Mouse (Mus musculus): ENCODE results near the gene Cd59a. TPM values are rescaled to one million over a fixed set of nuclear protein-coding genes. Genes with fewer than 3 reads are reported as not detected.

Cd59a gene
- total RNA-seq, 2 experiments from 2014 or later: 13.3 to 18.3 TPM

DNA sequence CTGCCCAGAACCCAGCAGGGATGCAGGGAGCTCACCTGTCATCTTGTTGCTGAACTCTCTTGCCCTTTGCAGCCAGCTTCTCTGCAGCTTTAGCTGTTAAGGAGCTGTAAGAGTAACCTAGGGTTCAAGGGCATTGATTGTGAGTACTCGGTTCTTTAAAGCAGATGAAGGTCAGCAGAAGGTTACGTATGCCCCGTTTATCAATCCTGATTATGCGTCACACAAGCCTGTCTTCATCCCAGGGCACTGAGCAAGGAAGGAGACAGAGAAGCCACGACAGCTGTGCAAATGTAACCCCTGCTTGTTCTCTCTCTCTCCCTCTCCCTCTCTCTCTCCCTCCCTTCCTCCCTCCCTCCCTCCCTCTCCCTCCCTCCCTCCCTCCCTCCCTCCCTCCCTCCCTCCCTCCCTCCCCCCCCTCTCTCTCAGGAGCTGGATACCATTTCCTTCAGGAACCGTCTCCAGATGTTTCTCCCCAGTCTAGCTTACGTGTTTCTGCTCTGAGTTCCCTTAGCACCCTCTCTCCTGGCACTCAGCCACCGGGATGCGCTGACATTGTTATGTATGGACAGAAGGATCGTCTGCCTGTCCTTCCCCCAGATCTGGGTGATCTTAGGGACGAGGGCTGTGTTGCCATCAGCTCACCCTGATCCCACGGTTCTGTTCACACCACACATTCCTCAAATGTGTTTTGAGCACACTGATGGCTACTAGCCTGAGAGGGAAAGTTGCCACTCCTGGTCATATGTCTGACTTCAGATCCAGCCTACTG is 37.6 kb downstream of the Cd59a start:
- DNase-seq (ENCODE audit: low spot score in 2 of 2): no peak

DNA sequence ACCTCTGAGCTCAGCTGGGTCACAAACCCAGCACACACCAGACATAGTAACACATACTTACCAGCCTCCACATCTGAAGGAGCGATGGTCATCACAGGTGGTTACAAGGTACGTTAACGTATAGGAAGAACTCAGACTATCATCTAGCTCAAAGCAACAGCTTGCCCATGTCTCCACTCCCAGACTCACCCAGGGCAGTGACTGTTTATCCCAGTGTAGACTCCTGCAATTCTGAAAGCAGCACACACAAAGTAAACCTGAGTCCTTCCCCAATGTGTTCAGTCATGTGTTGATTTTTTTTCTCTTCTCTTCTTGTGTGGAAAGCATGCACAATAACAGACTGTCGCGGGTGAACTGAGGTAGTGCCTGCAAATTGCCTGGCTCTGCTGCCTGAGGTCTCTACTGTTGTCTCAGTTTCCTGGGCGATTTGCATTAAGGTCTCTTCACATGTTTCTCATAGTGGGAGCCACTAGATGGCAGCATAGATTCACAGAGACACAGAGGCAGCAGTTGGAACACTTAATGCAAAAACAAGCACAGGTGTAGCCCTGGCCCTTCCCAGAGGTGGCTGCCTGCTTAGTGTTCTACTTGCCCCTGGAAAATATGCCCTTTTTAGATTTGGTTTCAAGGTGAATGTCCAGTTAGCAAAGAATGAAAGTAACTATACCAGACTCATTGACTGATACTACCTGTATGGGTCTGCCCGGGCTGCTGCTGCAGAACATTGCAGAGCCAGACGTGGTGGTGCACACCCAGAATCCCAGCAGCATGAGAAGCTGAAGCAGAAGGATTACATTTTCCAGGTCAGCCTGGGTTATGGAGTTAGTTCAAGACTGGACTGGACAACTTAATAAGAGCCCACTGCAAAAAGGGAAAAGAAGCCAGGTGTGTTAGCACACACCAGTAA is 38.8 kb downstream of the Cd59a start:
- peak in 1 of 2 experiments; percentile 55 for DNase-seq (ENCODE audit: low spot score in 2 of 2)

DNA sequence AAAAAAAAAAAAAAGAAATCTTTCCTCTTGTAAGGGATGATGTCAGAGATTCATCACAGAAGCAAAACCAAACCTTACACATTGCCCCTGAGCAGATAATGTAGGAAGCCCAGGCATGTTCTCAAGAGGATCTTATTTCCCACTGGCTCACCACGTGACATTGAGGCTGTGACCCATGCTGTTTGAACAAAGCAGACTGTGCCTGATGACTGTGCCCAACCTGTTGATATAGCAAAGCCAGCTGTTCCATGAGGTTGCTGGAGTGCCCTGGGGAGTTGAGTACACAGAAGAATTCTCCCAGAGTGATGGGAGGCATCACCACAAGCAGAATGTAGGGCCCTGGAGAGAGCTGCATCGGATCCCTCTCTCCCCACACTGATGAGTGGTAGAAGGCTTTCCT is 40.3 kb downstream of the Cd59a start:
- DNase-seq (ENCODE audit: low spot score in 2 of 2): no peak

DNA sequence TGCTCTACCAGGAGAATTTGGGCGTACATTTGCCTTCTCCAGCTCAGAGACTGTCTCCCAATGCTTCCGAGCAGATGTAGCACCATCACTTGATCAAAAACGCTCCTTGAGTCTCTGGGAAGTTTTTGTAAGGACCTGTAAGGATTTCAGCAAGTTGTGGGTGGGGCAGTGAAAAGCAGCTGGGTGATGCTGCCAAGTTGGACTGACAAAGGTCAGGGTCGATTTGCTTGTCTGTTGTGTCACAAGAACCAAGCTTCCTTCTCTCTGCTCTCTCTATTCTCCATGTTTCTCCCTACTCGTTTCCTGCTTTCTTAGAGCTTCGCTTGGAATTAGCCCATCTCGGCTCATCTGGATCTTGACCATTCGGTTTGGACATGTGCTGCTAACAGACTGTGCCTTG is 46.5 kb downstream of the Cd59a start:
- DNase-seq (ENCODE audit: low spot score in 2 of 2): no peak

DNA sequence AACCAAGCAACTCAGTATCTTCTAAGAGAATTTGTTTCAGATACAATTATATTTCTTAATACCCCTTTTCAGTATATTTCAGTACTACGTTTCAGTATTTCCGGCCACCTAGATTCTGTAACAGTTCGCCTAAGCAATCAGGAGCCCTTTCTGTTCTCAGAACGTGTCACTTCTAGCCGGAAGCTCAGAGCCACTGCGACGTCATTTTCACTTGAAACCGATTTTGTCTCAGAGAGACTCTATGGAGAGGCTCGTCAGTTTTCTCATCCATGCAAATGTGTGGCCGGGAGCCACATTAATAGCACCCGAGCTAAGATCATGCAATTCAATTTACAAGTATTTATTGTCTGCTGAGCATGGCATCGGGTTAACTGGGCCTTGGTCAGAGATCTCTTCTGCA is 48.4 kb downstream of the Cd59a start:
- DNase-seq (ENCODE audit: low spot score in 2 of 2): no peak

DNA sequence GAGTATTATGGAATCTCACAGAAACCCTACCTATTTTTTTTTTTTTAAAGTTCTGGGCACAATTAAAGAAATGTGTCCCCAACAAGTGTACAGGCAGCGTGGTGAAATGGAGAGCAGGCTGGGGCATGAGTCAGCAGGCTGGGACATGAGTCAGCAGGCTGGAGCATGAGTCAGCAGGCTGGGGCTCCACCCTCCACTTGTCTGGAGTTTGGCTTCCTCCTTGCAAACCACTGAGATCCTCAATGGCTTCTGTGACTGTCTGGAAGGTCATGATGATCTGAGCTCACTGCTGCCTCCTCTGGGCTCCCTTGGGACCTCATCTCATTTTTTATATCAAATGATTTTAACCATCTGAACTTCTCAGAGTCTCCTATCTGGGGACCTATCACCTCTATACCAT is 50.4 kb downstream of the Cd59a start:
- no peak for DNase-seq (ENCODE audit: low spot score in 2 of 2)

DNA sequence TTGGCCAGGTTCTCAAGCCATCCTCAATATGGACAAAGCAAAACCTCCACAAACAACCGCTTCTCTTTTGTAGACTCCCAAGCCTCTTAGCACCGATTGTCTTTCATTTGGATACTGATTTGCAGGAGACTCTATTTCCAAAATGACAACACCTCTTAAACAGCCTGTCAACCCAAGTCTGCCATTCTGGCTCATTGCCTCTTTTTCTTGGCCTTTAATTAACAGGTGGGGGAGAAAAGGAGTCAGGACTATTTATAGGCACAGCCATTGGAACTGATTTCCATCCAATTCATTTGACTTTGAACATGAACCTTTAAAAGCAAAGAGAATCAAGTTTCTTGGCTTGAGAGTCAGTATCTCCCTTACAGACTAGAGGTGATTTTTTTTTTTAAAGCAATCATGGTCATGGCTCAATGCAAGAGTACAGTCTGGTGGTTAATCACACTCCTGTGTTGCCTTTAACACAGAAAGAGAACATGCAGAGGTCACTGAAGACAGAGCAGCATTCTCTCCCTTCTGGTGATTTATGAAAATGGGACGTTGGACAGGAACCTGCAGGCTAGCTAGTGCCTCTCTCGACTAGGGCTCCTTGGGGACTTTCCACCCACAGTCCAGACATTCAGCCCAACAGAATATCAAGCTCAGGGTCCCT is 52.4 kb downstream of the Cd59a start:
- no peak for DNase-seq (ENCODE audit: low spot score in 2 of 2)

DNA sequence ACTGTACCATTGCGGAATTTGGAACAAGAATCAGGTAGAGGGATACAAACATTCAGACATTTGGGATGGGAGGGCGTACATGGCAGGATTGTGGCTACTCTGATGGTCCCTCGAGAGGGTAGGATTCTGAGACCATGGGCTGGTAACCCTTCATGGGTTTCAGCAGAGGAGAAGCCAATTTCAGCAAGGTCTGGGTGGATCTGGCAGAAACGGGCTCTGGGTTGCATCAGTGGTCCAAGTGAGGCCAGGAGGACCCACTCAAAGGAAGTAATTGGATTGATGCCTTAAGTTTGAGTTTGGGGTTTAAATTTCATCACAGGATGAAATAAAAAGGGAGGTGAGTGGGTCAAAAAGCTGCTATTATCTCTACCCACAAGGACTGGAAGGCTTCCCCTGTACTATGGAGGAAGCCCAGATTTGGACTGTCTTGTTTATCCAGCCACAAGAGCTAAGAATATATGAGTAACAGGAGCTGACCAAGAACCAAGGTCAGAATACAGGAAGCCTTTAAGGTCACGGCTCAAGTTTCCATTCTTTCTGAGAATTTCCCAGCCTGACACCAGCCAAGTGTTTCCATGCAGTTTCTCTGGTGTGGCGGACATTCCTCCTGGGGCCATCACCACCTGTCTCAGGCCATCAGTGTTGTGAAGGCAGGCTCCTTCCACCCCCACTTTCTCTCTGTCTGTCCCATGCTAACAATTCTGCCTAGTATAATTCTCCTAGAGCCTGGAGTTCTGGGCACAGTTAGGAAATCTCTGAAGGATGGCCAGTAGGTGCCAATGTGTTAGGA is 55.2 kb downstream of the Cd59a start:
- DNase-seq (ENCODE audit: low spot score in 2 of 2): no peak

DNA sequence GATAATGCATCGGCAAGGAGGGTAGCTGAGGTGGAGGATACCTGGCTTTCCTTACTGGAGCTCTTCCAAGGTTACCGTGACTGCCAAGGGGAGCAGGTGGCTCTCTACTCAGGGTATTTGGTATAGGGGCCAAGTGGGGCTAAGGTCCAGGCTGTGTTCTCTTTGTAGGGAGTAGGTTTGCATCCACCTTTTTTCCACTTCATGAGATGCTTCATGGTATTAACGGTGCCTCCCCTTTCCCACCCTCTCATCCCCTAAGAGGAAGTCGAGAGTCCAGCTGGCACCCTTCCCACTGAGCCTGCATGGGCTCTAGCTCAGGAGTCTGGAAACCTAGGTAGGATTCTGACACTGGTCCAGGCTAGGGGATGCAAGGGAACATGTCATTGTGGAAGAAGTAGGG is 57.7 kb downstream of the Cd59a start:
- no peak for DNase-seq (ENCODE audit: low spot score in 2 of 2)

DNA sequence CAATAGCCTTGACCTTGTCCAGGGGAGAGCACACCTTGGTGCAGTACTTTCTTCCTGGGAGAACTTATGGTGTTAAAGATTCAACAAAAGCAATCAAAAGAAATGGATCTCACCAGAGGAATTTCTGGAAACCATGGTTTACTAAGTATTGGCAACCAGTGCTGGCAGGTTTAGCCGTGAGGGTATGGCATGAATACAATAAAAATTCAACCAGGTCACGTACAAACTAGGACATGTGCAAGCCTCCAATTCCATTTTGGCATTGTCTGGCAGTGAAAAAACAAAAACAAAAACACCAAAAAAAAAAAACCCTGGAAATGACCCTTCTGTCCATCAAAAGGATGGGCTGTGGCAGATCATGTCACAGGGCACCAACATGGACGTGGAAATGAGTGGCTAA is 58.3 kb downstream of the Cd59a start:
- no peak for DNase-seq (ENCODE audit: low spot score in 2 of 2)

DNA sequence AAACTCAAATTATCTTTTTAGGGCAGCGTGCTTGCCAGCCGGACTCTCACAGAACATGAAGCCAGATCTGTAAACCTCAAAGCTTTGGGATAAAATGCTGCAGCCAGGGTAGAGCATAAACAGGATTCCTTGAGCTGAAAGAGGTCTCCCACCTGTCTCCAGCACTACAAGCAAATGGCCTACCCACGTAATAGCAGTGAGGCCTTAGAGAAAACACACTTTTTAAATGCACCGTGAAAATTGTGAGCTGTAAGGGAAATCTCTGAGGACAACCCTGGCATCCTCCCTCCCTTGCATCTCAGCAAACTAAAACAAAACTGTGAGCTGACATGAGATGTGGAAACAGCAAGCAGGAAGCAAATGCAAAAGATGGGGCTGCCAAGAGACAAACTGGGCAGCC is 62.2 kb downstream of the Cd59a start:
- no peak for DNase-seq (ENCODE audit: low spot score in 2 of 2)

DNA sequence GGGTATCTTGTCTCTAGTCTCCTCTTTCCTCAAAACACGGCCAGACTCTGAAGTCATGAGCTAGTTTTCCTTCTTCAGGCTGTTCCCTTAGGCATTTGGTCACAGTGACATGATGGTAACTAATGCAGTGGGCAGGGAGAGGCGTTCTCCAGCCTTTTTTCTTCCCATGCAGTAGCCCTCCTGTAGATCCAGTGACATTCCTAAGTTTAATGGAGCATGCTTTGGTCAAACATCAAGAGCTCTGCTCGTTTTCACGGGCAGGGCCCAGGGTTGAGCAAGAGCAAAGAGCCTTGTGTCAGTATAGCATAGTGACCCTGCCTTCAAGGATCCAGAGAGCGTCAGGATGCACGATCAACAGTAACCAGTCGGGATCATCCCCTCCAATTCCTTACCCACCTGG is 67.8 kb downstream of the Cd59a start:
- DNase-seq (ENCODE audit: low spot score in 2 of 2): no peak

DNA sequence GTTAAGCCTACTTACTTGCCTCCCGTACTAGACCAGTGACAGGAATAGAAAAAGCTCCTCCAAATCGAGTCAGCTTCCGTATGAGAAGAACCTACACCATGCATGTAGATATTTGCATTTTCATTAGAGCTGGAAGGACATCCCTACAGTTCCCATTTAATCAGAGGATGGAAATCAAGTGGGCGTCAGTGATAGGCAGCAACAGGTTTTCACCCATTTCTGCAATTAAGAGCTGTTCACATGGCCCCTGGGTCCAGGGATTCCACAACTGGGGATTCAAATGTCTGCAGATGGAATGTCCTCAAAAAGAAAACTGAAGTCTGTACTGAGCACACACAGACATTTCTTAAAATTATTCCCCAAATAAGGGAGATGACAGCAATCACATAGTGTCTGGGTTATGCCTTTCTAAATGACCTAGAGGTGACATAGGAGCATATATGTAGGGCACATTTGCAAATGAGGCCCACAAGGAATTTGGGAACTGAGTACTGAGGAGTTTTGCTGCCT is 68.4 kb downstream of the Cd59a start:
- DNase-seq (ENCODE audit: low spot score in 2 of 2): no peak

Other genes with a start within 250 kb of the Cd59a start
- 10 to 100 TPM; 21.2 to 23.2 TPM for gene Lmo2, start 137.8 kb upstream of the Cd59a start, total RNA-seq (2021)
- 10 to 100 TPM; 41.4 to 47.0 TPM for gene Fbxo3, start 68.1 kb upstream of the Cd59a start, total RNA-seq (2021)
- not detected for gene 4931422A03Rik, start 67.4 kb upstream of the Cd59a start, total RNA-seq (2021)
- under 1 TPM; 0.16 to 0.17 TPM for gene Gm10912, start 30.0 kb upstream of the Cd59a start, total RNA-seq (2021)
- gene Gm10799, start 27.3 kb upstream of the Cd59a start, total RNA-seq (2021): not detected
- 1 to 10 TPM; 1.4 to 2.9 TPM for gene Cd59b, start 26.0 kb upstream of the Cd59a start, total RNA-seq (2021)
- 1 to 10 TPM; 1.3 to 2.6 TPM for gene A930018P22Rik, start 27.0 kb downstream of the Cd59a start, total RNA-seq (2021)

Data from gastrocnemius, postnatal 4 days (tissue).